Mouse (Mus musculus) thymus, postnatal 25 days (tissue): ENCODE results near the gene Fras1.

Experiments
- DNase-seq: peaks from one replicate; pipeline ENCODE4 v3.0.0; 2022

Fras1 gene

GRCm38 (mm10) chr5:96595793-96596192, 222.0 kb downstream of the Fras1 start:
- DNase-seq, result no peak

DNA sequence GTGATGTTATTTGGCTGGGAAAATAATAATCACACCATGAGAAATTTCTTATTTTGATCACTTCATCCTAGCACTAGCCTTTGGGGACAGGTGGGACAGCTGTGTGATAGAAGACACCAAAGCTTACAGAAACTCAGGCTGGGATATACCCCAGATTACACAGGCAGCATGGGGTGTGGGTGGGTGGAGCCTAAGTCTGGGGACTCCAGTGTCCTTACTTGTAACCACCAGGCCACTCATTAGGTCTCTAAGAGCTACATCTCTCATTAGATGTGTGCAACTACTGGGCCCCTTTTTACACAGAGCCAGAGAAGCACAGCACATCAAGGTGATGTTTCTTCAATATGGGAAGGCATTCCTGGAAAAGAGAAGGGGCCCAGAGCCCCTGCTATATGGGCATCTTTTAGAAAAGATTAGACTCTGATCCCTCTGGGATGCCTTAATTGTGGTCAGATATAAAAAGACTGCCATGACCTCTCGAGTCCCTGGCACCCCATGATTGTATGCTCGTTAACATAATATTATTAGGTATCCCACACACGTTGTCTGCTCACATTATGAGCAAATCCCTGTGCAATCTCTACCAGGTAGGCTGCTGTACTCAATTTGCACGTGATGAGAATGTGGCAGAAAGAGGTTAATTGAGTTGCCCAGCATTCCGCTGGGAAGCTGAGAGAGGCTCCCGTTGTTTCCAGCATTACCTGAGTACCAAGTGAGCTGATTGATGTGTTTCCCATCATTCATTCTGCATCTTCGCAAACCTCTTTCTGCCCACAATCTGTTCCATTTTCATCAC, 230.4 kb downstream of the Fras1 start:
- no peak for DNase-seq

- DNase-seq, result no peak
Measured at GRCm38 (mm10) chr5:96608036-96608435, 234.3 kb downstream of the Fras1 start.

GRCm38 (mm10) chr5:96608581-96609280, 235.0 kb downstream of the Fras1 start:
- DNase-seq, result no peak

GRCm38 (mm10) chr5:96612077-96612476, 238.3 kb downstream of the Fras1 start:
- no peak for DNase-seq

GRCm38 (mm10) chr5:96616954-96617646, 243.3 kb downstream of the Fras1 start:
- no peak for DNase-seq

DNA sequence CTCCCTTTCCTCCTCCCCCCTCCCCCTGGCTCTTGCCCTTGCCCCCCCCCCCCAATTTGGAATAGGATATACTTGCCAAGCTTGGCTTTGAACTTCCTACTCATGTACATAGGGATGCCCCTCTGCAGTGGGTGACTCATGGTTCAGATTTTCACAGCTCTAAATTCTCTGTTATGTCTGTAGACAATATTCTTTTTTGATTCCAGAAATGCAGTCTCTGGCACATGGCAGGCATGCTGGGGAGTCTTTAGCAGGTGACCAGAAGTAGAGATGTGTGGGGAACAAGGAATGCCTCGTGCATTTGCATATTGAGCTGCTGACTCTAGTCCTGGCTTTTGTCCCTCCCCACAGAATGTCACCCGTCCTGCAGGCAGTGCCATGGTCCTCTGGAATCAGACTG, 244.3 kb downstream of the Fras1 start:
- no peak for DNase-seq

DNA sequence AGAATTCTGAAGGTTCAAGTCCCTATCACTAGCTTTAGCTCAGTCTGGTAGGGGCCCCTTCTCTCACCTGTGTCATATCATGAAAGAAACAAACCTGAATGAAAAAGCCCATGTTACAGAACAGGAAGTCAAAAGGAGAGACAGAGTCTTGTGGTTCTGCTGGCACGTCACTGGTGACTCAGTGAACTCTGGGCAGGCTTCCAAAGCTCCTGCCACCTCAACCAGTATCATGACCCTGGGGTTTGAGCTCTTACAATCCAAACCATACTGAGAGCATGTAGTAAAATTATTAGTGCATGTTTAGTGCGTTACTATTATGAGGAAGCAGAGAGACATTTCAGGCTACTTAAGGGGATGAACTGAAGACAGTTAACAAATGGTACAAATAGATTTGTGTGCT, 246.5 kb downstream of the Fras1 start:
- DNase-seq, result no peak

DNA sequence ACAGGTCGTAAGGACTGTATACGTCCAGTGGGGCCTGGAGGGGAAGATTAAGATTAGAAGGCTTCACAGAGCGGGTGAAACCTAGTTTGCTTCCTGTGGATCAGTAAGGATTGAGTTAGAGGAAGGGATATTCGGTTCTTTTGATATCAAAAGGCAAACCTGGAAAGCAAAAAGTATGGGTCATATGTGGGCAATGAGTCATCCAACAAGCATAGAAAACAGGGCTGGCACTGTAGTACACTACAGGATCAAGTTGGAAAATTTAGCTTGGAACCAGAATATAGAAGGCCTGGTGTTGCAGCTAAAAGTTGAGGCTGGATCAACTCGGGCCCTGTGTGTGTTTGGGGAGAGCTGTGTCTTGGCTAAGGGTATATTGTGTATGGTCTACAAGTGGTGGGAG, 246.9 kb downstream of the Fras1 start:
- DNase-seq, result no peak

- no peak for DNase-seq
Measured at GRCm38 (mm10) chr5:96622604-96623352, 249.0 kb downstream of the Fras1 start.

GRCm38 (mm10) chr5:96629851-96630250, 256.1 kb downstream of the Fras1 start:
- DNase-seq, result no peak

- no peak for DNase-seq
Measured at GRCm38 (mm10) chr5:96635146-96635862, 261.5 kb downstream of the Fras1 start.

GRCm38 (mm10) chr5:96635866-96636265, 262.1 kb downstream of the Fras1 start:
- no peak for DNase-seq

- no peak for DNase-seq
Measured at GRCm38 (mm10) chr5:96639213-96639910, 265.6 kb downstream of the Fras1 start.

GRCm38 (mm10) chr5:96641297-96641696, 267.5 kb downstream of the Fras1 start:
- DNase-seq, result no peak

DNA sequence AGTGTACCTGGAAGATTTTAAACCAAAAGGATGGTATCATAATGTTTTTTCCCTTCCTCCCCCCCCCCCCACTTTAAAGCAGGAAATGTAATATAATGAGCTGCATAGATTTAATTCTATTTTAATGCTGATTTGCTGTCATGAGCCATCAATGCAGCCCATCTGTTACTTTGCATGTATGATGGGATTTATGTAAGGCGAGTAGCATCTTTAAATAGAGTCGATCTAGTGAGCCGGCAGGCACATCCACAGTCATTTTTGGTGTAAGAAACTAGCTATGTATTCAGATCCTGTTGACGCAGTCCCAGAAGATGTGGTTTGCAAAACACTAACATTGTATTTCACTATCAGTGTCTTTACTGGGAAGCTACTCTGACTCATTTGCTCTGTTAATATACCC, 301.9 kb downstream of the Fras1 start:
- no peak for DNase-seq

DNA sequence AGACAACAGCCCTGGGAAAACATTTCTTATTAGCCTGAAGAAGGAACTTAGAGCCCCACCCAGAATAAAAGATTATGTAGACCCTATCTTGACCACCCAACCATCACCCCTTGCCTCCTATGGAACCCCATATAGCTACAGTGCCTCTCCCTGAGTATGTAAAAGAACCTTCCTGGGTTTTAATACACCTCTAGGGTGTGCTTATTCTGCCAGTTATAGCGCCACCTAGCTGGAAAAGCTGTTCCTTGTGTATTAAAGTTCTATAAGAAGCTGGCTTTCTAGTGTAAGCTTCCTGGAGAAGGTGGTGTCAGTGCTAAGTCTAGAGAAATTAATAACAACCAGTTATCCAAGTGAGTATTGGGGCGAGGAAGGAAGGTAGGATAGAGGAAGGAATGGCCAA, 303.7 kb downstream of the Fras1 start:
- no peak for DNase-seq

- no peak for DNase-seq
Measured at GRCm38 (mm10) chr5:96681085-96681484, 307.3 kb downstream of the Fras1 start.

- DNase-seq, result no peak
Measured at GRCm38 (mm10) chr5:96682777-96683176, 309.0 kb downstream of the Fras1 start.

GRCm38 (mm10) chr5:96688885-96689284, 315.1 kb downstream of the Fras1 start:
- DNase-seq, result no peak

DNA sequence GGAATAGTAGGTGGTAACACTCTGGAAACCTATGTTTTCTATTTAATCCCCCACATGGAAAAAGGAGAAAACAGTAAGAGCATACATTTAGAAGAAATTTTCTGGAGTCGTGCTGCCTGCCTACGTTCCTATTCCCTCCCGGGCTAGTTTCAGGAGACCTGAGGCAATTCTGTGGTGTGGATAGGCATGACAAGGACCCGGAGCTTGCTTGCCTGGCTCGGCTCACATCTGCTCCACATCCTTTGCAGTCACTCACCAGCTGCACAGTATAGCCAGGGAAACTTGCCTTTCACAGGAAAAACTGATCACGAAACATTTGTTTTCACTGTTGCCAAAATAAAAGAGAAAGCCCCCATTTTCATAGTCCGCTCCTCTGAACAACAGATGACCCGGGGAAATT, 325.2 kb downstream of the Fras1 start:
- DNase-seq, result no peak
